Mouse (Mus musculus): ENCODE data around the gene Kctd10.

- no peak for TF ChIP-seq CTCF (conservative IDR thresholded peaks at IDR 0.05; ENCODE audit: low read length)
- TF ChIP-seq NANOG (IDR thresholded peaks at IDR 0.05; ENCODE audit: borderline replicate concordance, low read length): no peak
- no peak for TF ChIP-seq POU5F1 (IDR thresholded peaks at IDR 0.05; ENCODE audit: borderline replicate concordance, low read length)
Observed at GRCm38 (mm10) chr5:114373174-114373573, 7.1 kb downstream of the Kctd10 start.
